Mouse (Mus musculus): Measurements from ENCODE around the gene Arpp21. TPM values are rescaled to one million over a fixed set of nuclear protein-coding genes. Genes with fewer than 3 reads are reported as not detected.

Arpp21 gene
- polyA plus RNA-seq, 1 experiment from 2014 or later = not detected

DNA sequence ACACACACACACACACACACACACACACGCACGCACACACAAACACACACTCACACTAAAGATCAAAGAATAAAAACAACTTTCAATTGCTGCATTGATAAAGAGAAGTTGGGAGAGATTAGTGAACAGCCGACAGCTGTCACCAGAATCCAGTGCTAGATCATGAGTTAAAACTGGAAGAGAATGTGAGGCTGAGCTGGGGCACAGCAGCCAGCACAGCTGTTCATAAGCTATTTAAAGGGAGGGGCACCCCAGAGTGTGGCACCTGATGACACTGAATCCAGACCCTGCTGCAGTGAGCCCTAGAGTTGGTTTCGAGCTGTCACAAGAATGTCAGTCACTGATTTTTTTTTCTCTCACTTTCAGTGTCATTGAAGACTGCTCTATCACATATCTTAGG is 14.0 kb upstream of the Arpp21 start:
- DNase-seq (ENCODE audit: low read depth, low spot score) (no peak), ATAC-seq (no peak)

DNA sequence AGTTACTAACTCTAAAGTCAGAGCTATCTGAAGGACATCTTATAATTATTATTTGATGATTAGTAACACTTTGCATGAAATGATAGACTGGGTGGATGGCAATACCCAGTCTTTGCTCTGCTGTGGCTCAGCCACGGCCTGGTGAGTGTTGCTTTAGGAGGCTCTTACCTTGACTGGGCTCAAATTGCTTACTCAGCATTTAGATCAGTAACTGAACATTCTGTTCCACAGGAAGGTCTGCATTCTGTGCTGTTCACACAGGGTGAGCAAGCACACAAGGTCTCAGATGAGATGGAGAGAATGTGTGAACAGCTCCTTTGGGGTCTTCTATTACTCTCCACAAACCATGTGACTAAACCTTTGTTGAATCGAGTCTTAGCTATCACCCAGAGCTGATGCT is 11.4 kb upstream of the Arpp21 start:
- TF ChIP-seq CTCF (IDR thresholded peaks at IDR 0.05) = no peak
- no peaks in the 10 kb centered on the region for H3K27me3 ChIP-seq
- POLR2A ChIA-PET = no interaction called here
- ATAC-seq (no peak), DNase-seq (ENCODE audit: low read depth, low spot score) (no peak)
- in situ Hi-C loops (cut with MboI; ENCODE audit: low pct_unique_long_range_greater_than_20kb) = no loop called here
- CTCF ChIA-PET = interaction anchor here (0.8 kb wide), 1 partner anchor 16 kb away, joined by 3 read pairs; no protein-coding TSS in a partner anchor

More for the DNA sequence above, 14.0 kb upstream of the Arpp21 start:
- in situ Hi-C loops (cut with MboI; ENCODE audit: low pct_unique_long_range_greater_than_20kb) = no loop called here
- ChIA-PET CTCF (interaction anchor here (1.0 kb wide), 1 partner anchor 134 kb away, joined by 3 read pairs; no protein-coding TSS in a partner anchor), POLR2A (no interaction called here)
- H3K27me3 ChIP-seq = no peaks in the 10 kb centered on the region
- TF ChIP-seq CTCF (IDR thresholded peaks at IDR 0.05) = no peak

DNA sequence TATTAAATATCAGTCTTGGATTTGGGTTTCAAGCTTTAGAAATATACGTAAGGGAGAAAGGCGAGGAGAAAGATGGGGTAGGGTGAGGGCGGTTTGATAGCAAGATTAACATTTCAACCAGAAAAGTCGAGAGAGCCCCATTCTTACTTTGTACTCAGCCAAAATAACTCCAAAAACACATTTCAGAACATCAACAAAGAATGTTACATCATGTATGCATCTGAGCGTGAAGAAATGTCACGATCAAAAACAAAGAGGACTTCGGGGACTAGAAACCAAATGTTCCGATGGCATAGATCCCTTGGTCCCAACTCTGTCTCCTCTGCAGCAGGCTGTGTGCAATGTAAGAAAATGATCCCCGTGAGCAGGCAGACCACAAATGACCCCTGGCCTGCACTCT is 2.4 kb upstream of the Arpp21 start:
- POLR2A ChIA-PET = no interaction called here
- in situ Hi-C loops (cut with MboI; ENCODE audit: low pct_unique_long_range_greater_than_20kb) = no loop called here
- peaks cover 18% of the 10 kb centered on the region for H3K27me3 ChIP-seq
- no peak for TF ChIP-seq CTCF (IDR thresholded peaks at IDR 0.05)
- ATAC-seq (no peak), DNase-seq (ENCODE audit: low read depth, low spot score) (no peak)
- CTCF ChIA-PET = no interaction called here

DNA sequence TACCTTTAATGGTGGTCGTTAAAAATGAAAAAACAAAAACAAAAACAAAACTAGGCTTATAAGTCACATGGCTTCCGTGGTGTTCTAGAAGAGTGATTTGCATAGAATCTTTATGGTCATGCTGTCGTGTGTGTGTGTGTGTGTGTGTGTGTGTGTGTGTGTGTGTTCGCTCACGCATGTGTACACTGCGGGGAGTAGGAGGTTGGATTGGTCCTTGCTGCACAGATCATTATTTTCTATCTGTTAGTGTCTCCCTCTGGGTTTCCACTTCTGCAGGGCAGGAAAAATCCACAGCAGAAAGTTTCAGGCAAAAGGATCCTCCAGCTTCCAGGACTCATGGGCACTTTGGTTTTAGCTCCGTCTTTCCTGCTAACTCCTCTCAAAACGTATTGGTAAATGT is 813 bp upstream of the Arpp21 start:
- ChIA-PET CTCF (no interaction called here), POLR2A (no interaction called here)
- in situ Hi-C loops (cut with MboI; ENCODE audit: low pct_unique_long_range_greater_than_20kb) = no loop called here
- no peak for ATAC-seq
- TF ChIP-seq CTCF (IDR thresholded peaks at IDR 0.05) = no peak
- DNase-seq (ENCODE audit: low read depth, low spot score) = no peak
- peaks cover 20% of the 10 kb centered on the region for H3K27me3 ChIP-seq

DNA sequence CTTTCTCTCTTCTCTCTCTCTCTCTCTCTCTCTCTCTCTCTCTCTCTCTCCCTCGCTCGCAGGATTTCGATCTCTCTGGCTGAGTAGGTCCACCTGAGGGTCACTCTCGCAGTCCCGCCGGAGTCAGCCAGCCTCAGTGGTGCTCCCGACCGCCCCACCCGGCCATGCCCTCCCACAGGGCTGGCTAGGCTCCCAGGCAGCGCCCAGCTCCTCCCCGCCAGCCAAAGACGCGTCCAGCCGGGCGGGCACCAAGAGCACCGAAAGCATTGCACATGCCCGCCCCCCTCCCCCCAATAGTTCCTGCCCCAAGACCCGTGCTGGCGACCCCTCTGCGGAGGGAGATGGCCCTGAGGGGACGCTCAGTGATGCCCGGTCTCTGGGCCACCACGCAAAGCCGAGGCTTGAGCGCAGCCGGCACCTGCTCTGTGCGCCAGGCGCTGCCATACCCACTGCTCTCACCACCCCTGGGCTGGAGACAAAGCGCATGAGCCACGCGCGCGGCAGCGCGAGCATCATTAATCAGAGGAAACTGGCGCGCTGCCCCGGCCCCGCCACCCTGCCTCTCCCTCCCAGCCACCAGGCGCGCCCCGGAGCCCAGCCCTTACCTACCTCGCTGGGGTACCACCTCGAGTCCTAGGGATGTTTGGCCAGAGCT is 570 bp downstream of the Arpp21 start:
- POLR2A ChIA-PET = no interaction called here
- peaks cover 24% of the 10 kb centered on the region for H3K27me3 ChIP-seq
- ATAC-seq (no peak), DNase-seq (ENCODE audit: low read depth, low spot score) (no peak)
- in situ Hi-C loops (cut with MboI; ENCODE audit: low pct_unique_long_range_greater_than_20kb) = no loop called here
- TF ChIP-seq CTCF (IDR thresholded peaks at IDR 0.05) = no peak
- CTCF ChIA-PET = no interaction called here

DNA sequence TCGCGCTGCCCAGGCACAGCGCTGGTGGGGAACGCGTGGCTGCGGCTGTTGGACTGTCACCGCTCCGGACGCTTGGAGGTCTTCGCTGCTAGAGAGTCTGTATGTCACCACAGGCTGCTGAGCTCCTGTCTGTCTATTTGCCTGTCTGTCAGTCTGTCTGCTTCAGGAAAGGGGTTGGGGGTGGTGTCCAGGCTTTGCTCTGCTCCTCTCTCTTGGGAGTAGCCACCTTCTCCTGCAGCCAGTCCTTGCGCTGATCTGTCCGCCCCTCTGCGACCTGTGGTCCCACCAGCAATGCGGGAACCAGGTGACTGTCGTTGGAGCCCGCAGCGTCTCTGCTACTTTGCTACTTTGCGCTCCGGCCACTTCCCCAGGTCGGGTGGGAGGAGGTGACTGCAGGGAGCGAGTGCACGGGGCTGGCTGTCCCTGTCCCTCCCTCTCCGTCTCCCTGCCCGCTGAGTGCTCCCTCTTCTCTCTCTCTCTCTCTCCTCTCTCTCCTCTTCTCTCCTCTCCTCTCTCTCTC is 1.2 kb downstream of the Arpp21 start:
- ChIA-PET POLR2A (no interaction called here), CTCF (no interaction called here)
- TF ChIP-seq CTCF (IDR thresholded peaks at IDR 0.05) = no peak
- in situ Hi-C loops (cut with MboI; ENCODE audit: low pct_unique_long_range_greater_than_20kb) = no loop called here
- DNase-seq (ENCODE audit: low read depth, low spot score) = no peak
- peaks cover 24% of the 10 kb centered on the region for H3K27me3 ChIP-seq
- ATAC-seq = no peak

DNA sequence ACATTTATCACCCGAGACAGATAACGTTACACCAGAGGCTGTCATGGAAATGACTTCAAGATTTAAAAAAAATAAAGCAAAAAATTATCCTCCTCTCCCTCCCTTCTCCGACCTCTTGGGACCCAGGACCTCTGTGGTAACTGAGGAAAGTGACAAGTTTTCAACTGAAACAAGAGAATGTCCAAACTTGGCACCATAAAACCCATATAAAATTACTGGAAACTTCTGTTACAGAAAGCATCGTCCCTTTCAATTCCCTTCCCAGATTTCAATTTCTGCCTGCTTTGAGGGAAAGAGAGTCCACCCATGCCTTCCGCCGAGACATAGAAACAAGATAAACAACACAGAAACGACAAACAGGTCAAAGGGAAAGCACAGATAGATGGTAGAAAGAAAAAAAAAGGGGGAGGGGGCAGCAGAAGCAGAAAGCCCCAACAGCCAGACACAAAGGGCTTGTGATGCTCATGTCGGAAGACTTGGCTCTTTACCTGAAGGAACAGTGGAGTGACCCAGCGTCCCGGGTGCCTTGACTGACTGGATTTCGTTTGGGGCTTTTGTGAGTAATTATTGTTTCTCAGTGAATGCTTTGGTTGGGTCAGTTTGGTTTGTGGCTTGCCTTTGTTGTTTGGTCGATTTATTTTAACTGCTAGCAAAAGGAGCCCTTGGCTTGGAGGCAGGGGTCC is 1.8 kb downstream of the Arpp21 start:
- DNase-seq (ENCODE audit: low read depth, low spot score) (no peak), ATAC-seq (no peak)
- no peak for TF ChIP-seq CTCF (IDR thresholded peaks at IDR 0.05)
- in situ Hi-C loops (cut with MboI; ENCODE audit: low pct_unique_long_range_greater_than_20kb) = no loop called here
- POLR2A ChIA-PET = no interaction called here
- peaks cover 29% of the 10 kb centered on the region for H3K27me3 ChIP-seq
- CTCF ChIA-PET = no interaction called here

DNA sequence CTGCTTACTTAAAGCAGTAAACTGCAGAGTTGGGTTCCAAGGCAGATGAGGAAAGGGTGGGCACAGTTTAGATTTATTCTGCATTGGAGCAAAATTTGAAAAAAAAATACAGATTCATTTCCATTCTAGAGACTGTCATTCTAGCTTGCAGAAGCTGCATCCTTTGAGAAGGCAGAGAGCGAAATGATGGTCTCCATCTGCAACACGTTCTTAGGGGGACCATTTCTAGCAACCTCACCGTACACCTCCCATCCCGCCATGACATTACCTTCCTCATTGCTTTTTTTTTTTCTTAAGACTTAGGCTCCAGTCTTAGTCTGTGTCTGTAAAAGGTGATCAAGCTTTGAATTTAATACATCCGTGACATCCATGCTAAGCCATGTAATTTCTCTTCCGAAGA is 2.4 kb downstream of the Arpp21 start:
- POLR2A ChIA-PET = no interaction called here
- no peak for TF ChIP-seq CTCF (IDR thresholded peaks at IDR 0.05)
- no peak for ATAC-seq
- H3K27me3 ChIP-seq = peaks cover 33% of the 10 kb centered on the region
- CTCF ChIA-PET = no interaction called here
- no peak for DNase-seq (ENCODE audit: low read depth, low spot score)
- in situ Hi-C loops (cut with MboI; ENCODE audit: low pct_unique_long_range_greater_than_20kb) = no loop called here

DNA sequence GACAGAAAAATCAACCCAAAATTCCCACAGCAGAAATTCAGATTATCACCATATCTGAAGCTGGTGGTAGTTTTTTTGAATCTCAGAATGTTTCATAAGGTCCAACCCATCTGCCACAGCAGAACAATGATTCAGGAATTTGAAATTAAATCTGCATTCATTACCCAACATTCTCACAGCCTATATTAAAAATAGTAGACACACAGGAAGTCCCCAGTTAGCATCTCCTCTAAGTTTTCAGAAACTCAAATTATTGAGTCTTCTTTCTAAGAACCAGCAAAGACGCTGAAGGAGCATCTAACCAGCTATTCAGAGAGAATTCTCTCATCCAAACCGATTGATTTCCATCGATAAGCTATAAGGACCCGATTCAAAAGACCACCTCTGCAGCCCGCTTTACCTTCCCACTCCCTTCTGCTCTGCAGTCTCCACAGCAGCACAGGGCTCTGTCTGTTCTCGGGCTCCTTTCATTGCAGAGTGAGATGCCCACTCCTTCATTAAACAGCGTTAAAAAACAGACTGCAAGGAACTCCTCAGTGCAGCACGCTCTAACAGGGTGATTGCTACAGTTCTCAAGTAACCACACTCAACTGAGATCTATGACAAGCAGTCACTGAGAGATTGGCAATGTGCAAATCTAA is 3.7 kb downstream of the Arpp21 start:
- no peak for ATAC-seq
- peaks cover 36% of the 10 kb centered on the region for H3K27me3 ChIP-seq
- in situ Hi-C loops (cut with MboI; ENCODE audit: low pct_unique_long_range_greater_than_20kb) = no loop called here
- POLR2A ChIA-PET = no interaction called here
- CTCF ChIA-PET = interaction anchor here (1.2 kb wide), 1 partner anchor 15 kb away, joined by 3 read pairs; no protein-coding TSS in a partner anchor
- DNase-seq (ENCODE audit: low read depth, low spot score) = no peak
- no peak for TF ChIP-seq CTCF (IDR thresholded peaks at IDR 0.05)

DNA sequence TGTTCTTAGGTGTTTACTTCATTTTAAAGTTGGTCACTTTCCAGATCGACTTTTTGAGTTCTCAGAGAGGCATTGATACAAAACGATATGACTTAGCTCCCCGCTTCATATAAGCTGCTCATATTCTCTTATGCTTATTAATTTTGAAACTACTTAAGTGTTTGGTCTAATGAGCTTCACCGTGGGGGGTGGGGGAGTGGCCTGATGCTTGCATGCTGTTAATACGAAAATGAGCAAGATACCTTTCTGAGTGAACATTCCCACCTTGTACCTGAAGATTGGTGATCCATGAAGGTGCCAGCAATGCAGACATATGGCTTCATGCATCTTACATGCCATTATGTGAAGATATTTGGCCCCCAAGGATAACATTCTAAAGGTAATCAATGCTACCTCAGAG is 4.4 kb downstream of the Arpp21 start:
- H3K27me3 ChIP-seq = peaks cover 36% of the 10 kb centered on the region
- no peak for TF ChIP-seq CTCF (IDR thresholded peaks at IDR 0.05)
- ATAC-seq = no peak
- ChIA-PET CTCF (interaction anchor here (1.2 kb wide), 1 partner anchor 16 kb away, joined by 3 read pairs; no protein-coding TSS in a partner anchor), POLR2A (no interaction called here)
- DNase-seq (ENCODE audit: low read depth, low spot score) = no peak
- in situ Hi-C loops (cut with MboI; ENCODE audit: low pct_unique_long_range_greater_than_20kb) = no loop called here

Data from Patski (cell line).